Mouse (Mus musculus) ES-Bruce4 (cell line): ENCODE measurements at regions not wholly inside any gene's neighbourhood (a gene's known extent, or its start where the extent isn't known, plus 50 kb on each side); places are given as distances from the start of the nearest gene placed in this dataset.

Source experiments
- H3K27ac ChIP-seq: 2 replicates; pipeline ENCODE4 v1.5.1; 2012; ENCODE audit warnings: low read length, inconsistent platforms; ENCODE audit not compliant: insufficient read depth
- H3K27me3 ChIP-seq: 2 replicates; pipeline ENCODE4 v1.6.1; 2012; ENCODE audit warnings: mild to moderate bottlenecking, low read length, inconsistent platforms; ENCODE audit not compliant: control insufficient read depth, poor library complexity, insufficient read depth, severe bottlenecking
- H3K36me3 ChIP-seq: 2 replicates; pipeline ENCODE4 v1.6.1; 2012; ENCODE audit warnings: inconsistent platforms, mild to moderate bottlenecking, low read length, moderate library complexity; ENCODE audit not compliant: control insufficient read depth, poor library complexity, insufficient read depth, severe bottlenecking
- H3K4me1 ChIP-seq: one replicate; pipeline ENCODE4 v1.8.1; 2011; ENCODE audit warnings: low read length; ENCODE audit not compliant: control insufficient read depth, insufficient read depth
- H3K4me3 ChIP-seq: 2 replicates; pipeline ENCODE4 v1.5.1; 2011; ENCODE audit warnings: low read depth, mild to moderate bottlenecking, low read length
- H3K9ac ChIP-seq: 2 replicates; pipeline ENCODE4 v1.6.1; 2012; ENCODE audit warnings: low read depth, mild to moderate bottlenecking, inconsistent platforms; ENCODE audit not compliant: poor library complexity, severe bottlenecking
- H3K9me3 ChIP-seq: replicated peaks from 2 replicates; pipeline ENCODE4 v1.6.1; 2012; ENCODE audit warnings: mild to moderate bottlenecking, low read length, inconsistent platforms; ENCODE audit not compliant: control insufficient read depth, poor library complexity, insufficient read depth, severe bottlenecking
- CTCF ChIP-seq: IDR thresholded peaks from one replicate; pipeline ENCODE4 v1.8.1; 2011; ENCODE audit warnings: low read depth, low read length
- EP300 ChIP-seq: IDR thresholded peaks from 2 replicates; pipeline ENCODE4 v1.6.1; 2011; ENCODE audit warnings: low read depth, low read length; ENCODE audit not compliant: insufficient read depth
- POLR2A ChIP-seq: IDR thresholded peaks from one replicate; pipeline ENCODE4 v1.8.1; 2011; ENCODE audit warnings: low read length; ENCODE audit not compliant: insufficient read depth

DNA sequence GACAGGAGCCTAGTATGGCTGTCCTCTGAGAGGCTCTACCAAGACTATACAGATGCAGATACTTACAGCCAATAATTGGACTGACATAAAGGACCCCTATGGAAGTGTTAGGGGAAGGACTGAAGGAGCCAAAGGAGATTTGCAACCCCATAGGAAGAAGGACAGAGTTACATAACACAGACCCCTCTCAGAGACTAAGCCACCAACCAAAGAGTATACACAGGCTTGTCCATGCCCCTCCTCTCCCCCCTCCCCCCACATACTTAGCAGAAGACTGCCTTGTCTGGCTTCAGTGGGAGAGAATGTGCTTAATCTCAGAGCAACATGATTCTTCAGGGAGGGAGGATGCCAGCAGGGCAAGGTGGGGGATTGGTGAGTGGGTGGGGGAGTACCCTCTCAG, 426.4 kb downstream of the Ttll7 start:
- H3K9ac ChIP-seq: no peak overlapping the region
- H3K27ac ChIP-seq: no peak overlapping the region
- no peaks in the 10 kb centered on the region for H3K36me3 ChIP-seq
- no peak for TF ChIP-seq POLR2A
- TF ChIP-seq CTCF: no peak
- no peak for TF ChIP-seq EP300
- no peaks in the 10 kb centered on the region for H3K27me3 ChIP-seq
- H3K9me3 ChIP-seq: no peaks in the 10 kb centered on the region
- no peaks in the 10 kb centered on the region for H3K4me1 ChIP-seq
- H3K4me3 ChIP-seq: no peak overlapping the region

DNA sequence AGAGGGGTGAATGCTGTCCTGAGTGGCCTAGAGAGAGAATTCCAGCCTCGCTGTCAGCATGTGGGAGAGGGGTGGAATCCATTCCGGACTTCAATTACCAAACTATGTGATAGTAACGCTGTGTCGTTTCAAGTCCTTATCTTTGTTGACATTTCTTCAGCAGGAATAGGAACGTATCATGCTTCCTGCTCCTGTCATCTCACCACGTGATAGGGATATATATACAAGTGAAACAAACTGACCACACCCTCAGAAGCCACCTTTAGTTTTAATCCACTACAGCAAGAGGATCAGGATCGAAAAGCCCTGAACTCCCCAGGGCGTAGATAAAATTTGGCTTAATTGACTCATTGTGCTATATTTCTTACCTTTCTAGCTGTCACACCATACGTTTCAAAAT, 431.6 kb downstream of the Ttll7 start:
- no peak for TF ChIP-seq CTCF
- no peak for TF ChIP-seq POLR2A
- no peak for TF ChIP-seq EP300
- Histone ChIP-seq H3K27ac (no peak overlapping the region), H3K4me3 (no peak overlapping the region), H3K9ac (no peak overlapping the region), H3K36me3 (no peaks in the 10 kb centered on the region), H3K27me3 (no peaks in the 10 kb centered on the region), H3K9me3 (no peaks in the 10 kb centered on the region), H3K4me1 (no peaks in the 10 kb centered on the region)

DNA sequence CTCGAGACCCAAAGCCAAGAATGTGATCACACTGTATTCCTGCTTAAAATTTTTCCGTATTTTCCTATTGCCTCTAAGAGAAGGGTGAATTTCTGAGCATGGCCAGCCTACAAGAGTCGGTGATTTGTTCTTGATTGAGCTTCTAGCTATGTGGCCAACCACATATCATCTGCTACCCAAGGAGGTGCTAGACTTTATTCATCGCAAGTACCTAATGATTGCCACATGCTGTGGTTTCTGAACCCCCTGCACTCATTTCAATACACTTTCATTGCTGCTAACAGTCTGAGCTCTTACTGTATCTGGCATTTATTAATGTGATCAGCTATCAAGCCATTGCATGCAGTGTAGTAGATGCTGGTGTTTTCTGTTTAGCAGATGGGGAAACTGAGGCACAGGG, 432.2 kb downstream of the Ttll7 start:
- Histone ChIP-seq H3K9ac (no peak overlapping the region), H3K27me3 (no peaks in the 10 kb centered on the region), H3K27ac (no peak overlapping the region), H3K4me1 (no peaks in the 10 kb centered on the region), H3K9me3 (no peaks in the 10 kb centered on the region), H3K4me3 (no peak overlapping the region), H3K36me3 (no peaks in the 10 kb centered on the region)
- TF ChIP-seq EP300 (no peak), POLR2A (no peak), CTCF (no peak)

DNA sequence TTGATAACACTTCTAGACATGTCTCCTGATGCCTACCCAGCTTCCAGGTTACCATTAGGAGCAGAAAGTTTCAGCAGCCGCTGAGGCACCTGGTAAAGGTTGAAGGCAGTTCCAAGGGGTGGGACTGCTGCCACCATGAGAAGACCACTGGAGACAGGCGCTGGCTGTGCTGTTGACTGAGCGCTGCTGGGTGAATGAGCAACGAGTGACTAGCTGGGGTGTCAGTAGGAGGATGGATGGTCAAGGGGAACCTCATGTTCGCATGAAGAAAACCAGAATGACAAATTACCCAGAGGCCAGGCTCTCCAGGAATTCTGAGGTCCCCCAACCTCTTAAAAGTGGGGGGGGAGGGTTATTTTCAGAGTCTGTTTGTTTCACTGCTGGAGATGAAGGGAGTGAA, 433.3 kb downstream of the Ttll7 start:
- no peaks in the 10 kb centered on the region for H3K9me3 ChIP-seq
- H3K27me3 ChIP-seq: no peaks in the 10 kb centered on the region
- H3K4me3 ChIP-seq: no peak overlapping the region
- no peak overlapping the region for H3K27ac ChIP-seq
- H3K36me3 ChIP-seq: no peaks in the 10 kb centered on the region
- TF ChIP-seq CTCF: no peak
- no peak for TF ChIP-seq EP300
- TF ChIP-seq POLR2A: no peak
- H3K9ac ChIP-seq: no peak overlapping the region
- H3K4me1 ChIP-seq: no peaks in the 10 kb centered on the region

DNA sequence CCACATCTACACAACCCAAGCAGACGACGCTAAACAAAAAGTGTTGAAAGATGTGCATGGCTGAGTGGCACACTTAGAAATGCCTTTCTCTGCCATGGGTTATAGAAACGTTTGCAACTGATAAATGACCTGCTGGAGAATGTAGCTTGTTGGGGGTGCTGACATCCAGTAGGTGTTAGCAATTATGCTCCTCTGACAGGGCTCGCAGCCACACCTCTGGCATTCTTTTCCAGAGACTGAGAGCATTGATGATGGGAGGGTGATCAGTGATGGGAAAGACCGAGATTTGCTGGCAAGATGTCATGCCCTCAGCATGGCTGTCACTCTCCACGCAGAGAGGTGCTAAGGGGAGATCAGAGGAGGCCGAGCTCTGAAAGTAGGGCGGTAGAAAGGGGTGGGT, 435.3 kb downstream of the Ttll7 start:
- H3K27me3 ChIP-seq: no peaks in the 10 kb centered on the region
- H3K9me3 ChIP-seq: no peaks in the 10 kb centered on the region
- no peak for TF ChIP-seq EP300
- no peak for TF ChIP-seq POLR2A
- no peak for TF ChIP-seq CTCF
- no peak overlapping the region for H3K4me3 ChIP-seq
- no peaks in the 10 kb centered on the region for H3K36me3 ChIP-seq
- no peak overlapping the region for H3K9ac ChIP-seq
- H3K27ac ChIP-seq: no peak overlapping the region
- no peaks in the 10 kb centered on the region for H3K4me1 ChIP-seq

DNA sequence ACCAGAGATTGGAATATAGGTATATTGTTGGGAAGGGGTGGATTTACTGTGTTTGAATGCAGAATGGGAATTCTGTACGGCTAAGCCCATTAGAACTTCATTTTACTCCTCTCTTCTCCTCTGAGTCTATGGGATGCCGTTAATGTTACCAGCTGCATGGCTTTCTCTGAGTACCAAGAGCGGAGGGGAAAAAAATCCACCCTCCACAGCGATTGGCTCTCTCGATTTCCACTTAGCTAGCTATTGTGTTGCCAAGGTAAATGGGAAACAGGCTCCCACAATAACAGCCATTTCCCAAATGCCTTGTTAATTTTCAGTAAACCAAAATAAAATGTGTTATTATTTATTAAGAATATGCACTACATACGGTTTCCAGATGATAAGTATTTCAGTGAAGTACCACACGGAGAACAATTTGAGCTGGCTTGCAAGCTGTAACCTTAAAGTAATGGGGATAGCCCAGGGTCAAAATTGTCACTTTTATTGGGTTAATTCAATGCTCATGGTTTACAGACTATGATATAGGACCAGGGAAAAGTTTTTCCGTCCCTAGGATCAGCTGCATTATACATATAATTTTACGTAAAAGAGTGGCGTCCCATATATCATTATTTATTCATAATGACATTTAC, 439.6 kb downstream of the Ttll7 start:
- H3K36me3 ChIP-seq: no peaks in the 10 kb centered on the region
- H3K4me3 ChIP-seq: no peak overlapping the region
- H3K9me3 ChIP-seq: no peaks in the 10 kb centered on the region
- no peak overlapping the region for H3K27ac ChIP-seq
- H3K9ac ChIP-seq: no peak overlapping the region
- no peak for TF ChIP-seq POLR2A
- no peak for TF ChIP-seq EP300
- TF ChIP-seq CTCF: no peak
- H3K4me1 ChIP-seq: no peaks in the 10 kb centered on the region
- no peaks in the 10 kb centered on the region for H3K27me3 ChIP-seq
